Mouse (Mus musculus) hindbrain, embryonic 15.5 days (tissue): Measurements from ENCODE around the gene Txndc17. TPM values are rescaled to one million over a fixed set of nuclear protein-coding genes. Genes with fewer than 3 reads are reported as not detected.

ENCODE experiments used
- ATAC-seq: fragments of 200-750 bp; cut with Nextera tagmentation; 2 replicates; pipeline ENCODE4 v1.8.0; 2017; ENCODE audit warnings: low read depth, moderate number of reproducible peaks, moderate TSS enrichment; ENCODE audit not compliant: low FRiP score
- H3K27ac ChIP-seq: fragments of 300-500 bp; sonication (generic); replicated peaks from 2 replicates; pipeline ENCODE4 v1.5.1; 2015; ENCODE audit warnings: mild to moderate bottlenecking, inconsistent platforms
- H3K27me3 ChIP-seq: fragments of 300-500 bp; sonication (generic); 2 replicates; pipeline ENCODE4 v1.6.1; 2015; ENCODE audit warnings: control low read depth, inconsistent platforms
- H3K36me3 ChIP-seq: fragments of 300-500 bp; sonication (generic); 2 replicates; pipeline ENCODE4 v1.6.1; 2015; ENCODE audit warnings: control low read depth, inconsistent platforms
- H3K4me1 ChIP-seq: fragments of 300-500 bp; sonication (generic); replicated peaks from 2 replicates; pipeline ENCODE4 v1.6.1; 2015; ENCODE audit warnings: control low read depth, inconsistent platforms
- H3K4me2 ChIP-seq: fragments of 300-500 bp; sonication (generic); 2 replicates; pipeline ENCODE4 v1.6.1; 2015; ENCODE audit warnings: moderate library complexity, mild to moderate bottlenecking, inconsistent platforms
- H3K4me3 ChIP-seq: fragments of 300-500 bp; sonication (generic); 2 replicates; pipeline ENCODE4 v1.5.1; 2015; ENCODE audit warnings: mild to moderate bottlenecking, inconsistent platforms
- H3K9ac ChIP-seq: fragments of 300-500 bp; sonication (generic); 2 replicates; pipeline ENCODE4 v1.6.1; 2015; ENCODE audit warnings: inconsistent platforms
- H3K9me3 ChIP-seq: fragments of 300-500 bp; sonication (generic); 2 replicates; pipeline ENCODE4 v1.6.1; 2016; ENCODE audit warnings: control low read depth, inconsistent platforms
- WGBS: fragments of 180-500 bp; shearing (Covaris S2); methylation state at CpG from one replicate; pipeline ENCODE4 v1.1.7; 2015; 5-methylcytosine and 5-hydroxymethylcytosine counted together
- polyA plus RNA-seq: library from polyadenylated mRNA; unstranded; fragments of >200 nt; fragmentation: Nextera tagmentation; extraction: Ambion mirVana; gene quantifications from 2 replicates; pipeline ENCODE4 v1.2.1, GENCODE M21; 2015

Gene Txndc17
- polyA plus RNA-seq, 1 experiment from 2014 or later = 147 TPM

GRCm38 (mm10) chr11:72226020-72226791 lies 18.9 kb downstream of the Txndc17 start:
- no peaks in the 10 kb centered on the region for H3K36me3 ChIP-seq
- H3K4me1 ChIP-seq = peaks cover 11% of the 10 kb centered on the region
- 18% methylated on average over 10 of the region's 10 CpGs for WGBS
- H3K4me2 ChIP-seq = no peak overlapping the region
- H3K27ac ChIP-seq = peak overlapping the region; percentile 47
- H3K9me3 ChIP-seq = no peaks in the 10 kb centered on the region
- H3K27me3 ChIP-seq = no peaks in the 10 kb centered on the region
- no peak overlapping the region for H3K4me3 ChIP-seq
- H3K9ac ChIP-seq = no peak overlapping the region
- ATAC-seq = peak; percentile 67

DNA sequence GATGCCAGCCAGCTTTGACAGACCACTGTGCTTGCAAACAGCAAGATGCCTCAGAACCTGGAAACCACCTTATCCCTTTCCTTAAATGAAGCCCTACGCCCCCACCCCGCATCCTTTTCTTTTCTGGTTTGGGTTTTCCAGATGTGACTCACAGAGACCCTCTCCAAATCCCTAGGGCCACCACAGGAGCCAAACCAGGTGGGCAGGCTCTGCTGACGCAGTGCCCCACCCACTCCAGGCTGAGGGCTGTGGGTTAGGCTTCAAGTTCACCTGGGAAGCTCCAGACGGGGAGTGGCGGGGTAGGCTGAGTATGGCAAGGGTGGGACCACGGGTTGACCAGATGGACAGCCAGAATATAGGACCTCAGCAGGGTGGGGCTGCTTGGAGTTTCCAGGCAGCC lies 19.6 kb downstream of the Txndc17 start:
- H3K27me3 ChIP-seq = no peaks in the 10 kb centered on the region
- peaks cover 11% of the 10 kb centered on the region for H3K4me1 ChIP-seq
- H3K4me2 ChIP-seq = no peak overlapping the region
- no peak overlapping the region for H3K4me3 ChIP-seq
- 0 out of 2 replicates have a peak overlapping the region, but pooled peaks have one; percentile 47 for H3K27ac ChIP-seq
- WGBS = 89% methylated on average over 6 of the region's 6 CpGs
- H3K9ac ChIP-seq = no peak overlapping the region
- H3K36me3 ChIP-seq = no peaks in the 10 kb centered on the region
- H3K9me3 ChIP-seq = no peaks in the 10 kb centered on the region
- ATAC-seq = no peak

GRCm38 (mm10) chr11:72228513-72228912 lies 21.2 kb downstream of the Txndc17 start:
- H3K4me3 ChIP-seq = no peak overlapping the region
- peaks cover 11% of the 10 kb centered on the region for H3K4me1 ChIP-seq
- no peaks in the 10 kb centered on the region for H3K27me3 ChIP-seq
- no peak overlapping the region for H3K27ac ChIP-seq
- H3K9ac ChIP-seq = no peak overlapping the region
- 92% methylated on average over 4 of the region's 4 CpGs for WGBS
- H3K4me2 ChIP-seq = no peak overlapping the region
- H3K36me3 ChIP-seq = no peaks in the 10 kb centered on the region
- ATAC-seq = no peak
- no peaks in the 10 kb centered on the region for H3K9me3 ChIP-seq

- no peak overlapping the region for H3K9ac ChIP-seq
- no peaks in the 10 kb centered on the region for H3K27me3 ChIP-seq
- H3K9me3 ChIP-seq = no peaks in the 10 kb centered on the region
- ATAC-seq = no peak
- no peak overlapping the region for H3K4me2 ChIP-seq
- H3K4me3 ChIP-seq = no peak overlapping the region
- no peak overlapping the region for H3K27ac ChIP-seq
- WGBS = 87% methylated on average over 7 of the region's 7 CpGs
- H3K36me3 ChIP-seq = no peaks in the 10 kb centered on the region
- 0 out of 2 replicates have a peak, but pooled peaks cover 4% of the 10 kb centered on the region for H3K4me1 ChIP-seq
These were observed 24.7 kb downstream of the Txndc17 start for GRCm38 (mm10) chr11:72232068-72232467.

GRCm38 (mm10) chr11:72232991-72233390 lies 25.6 kb downstream of the Txndc17 start:
- 70% methylated on average over 1 of the region's 1 CpGs for WGBS
- no peaks in the 10 kb centered on the region for H3K27me3 ChIP-seq

DNA sequence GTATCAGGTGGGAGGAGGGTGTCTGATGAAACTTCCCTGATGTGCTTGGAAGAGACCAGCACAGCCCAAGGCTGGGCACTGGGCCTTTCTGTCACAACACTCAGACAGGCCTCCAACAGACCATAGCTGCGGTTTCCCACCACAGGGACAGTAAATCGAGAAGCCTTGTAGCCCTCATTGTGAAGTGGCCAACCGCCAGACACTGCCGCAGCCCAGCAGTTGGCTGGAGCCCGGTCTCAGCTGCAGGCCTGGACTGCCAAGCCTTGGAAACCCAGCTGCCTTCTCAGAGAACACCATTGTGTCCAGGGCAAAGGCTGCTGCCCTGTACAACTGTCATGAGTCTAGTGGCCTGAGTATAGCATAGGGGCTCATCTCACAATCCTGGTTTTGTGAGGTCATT lies 26.7 kb downstream of the Txndc17 start:
- H3K27ac ChIP-seq = no peak overlapping the region
- no peak overlapping the region for H3K4me2 ChIP-seq
- H3K9ac ChIP-seq = no peak overlapping the region
- 60% methylated on average over 5 of the region's 5 CpGs for WGBS
- no peaks in the 10 kb centered on the region for H3K9me3 ChIP-seq
- H3K4me3 ChIP-seq = no peak overlapping the region
- no peaks in the 10 kb centered on the region for H3K36me3 ChIP-seq
- 0 out of 2 replicates have a peak, but pooled peaks have one; percentile 30 for ATAC-seq
- 0 out of 2 replicates have a peak, but pooled peaks cover 4% of the 10 kb centered on the region for H3K4me1 ChIP-seq
- no peaks in the 10 kb centered on the region for H3K27me3 ChIP-seq

More at GRCm38 (mm10) chr11:72232991-72233390, 25.6 kb downstream of the Txndc17 start:
- Histone ChIP-seq H3K9me3 (no peaks in the 10 kb centered on the region), H3K4me2 (no peak overlapping the region), H3K4me3 (no peak overlapping the region), H3K4me1 (0 out of 2 replicates have a peak, but pooled peaks cover 4% of the 10 kb centered on the region), H3K9ac (no peak overlapping the region), H3K27ac (no peak overlapping the region), H3K36me3 (no peaks in the 10 kb centered on the region)
- no peak for ATAC-seq

DNA sequence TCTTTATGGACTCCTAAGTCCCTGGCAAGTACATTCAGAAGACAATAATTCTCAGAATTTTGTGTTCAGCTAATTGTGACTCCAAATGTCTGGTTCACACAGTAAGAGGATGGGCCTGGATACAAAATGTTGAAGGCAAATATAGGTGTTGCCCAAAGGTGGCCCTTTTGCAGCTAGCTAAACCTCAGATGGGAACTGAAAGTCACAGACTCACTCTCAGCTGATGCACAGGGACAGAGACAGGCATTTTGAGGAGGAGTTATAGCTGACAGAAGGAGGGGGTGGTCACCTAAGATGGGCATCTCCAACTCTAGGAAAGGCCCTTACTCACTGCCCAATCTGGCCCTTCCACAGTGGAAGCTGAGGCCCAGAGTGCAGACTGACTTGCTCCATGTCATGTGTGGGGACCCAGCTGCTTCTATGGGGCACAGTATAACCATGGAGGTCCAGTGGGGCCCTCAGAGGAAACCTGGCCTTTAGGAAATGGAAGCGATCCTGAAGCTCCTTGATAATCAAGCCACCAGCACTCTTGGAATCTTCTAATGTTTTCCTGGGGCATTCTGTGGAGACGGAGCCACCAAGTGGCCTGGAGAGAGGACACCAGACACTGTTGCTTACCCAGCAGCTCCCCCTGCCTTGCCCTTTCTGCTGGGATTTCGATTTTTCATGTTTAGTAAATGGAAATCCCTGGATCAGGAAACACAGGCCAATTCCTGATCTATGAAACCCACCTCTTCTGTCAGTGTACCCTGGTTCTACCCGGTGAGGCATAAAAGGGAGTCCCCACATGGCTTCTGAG lies 32.9 kb downstream of the Txndc17 start:
- Histone ChIP-seq H3K4me1 (no peaks in the 10 kb centered on the region), H3K27ac (no peak overlapping the region), H3K36me3 (no peaks in the 10 kb centered on the region), H3K9ac (no peak overlapping the region), H3K4me3 (no peak overlapping the region), H3K9me3 (no peaks in the 10 kb centered on the region), H3K4me2 (no peak overlapping the region), H3K27me3 (no peaks in the 10 kb centered on the region)
- ATAC-seq = no peak
- 73% methylated on average over 4 of the region's 4 CpGs for WGBS

GRCm38 (mm10) chr11:72245196-72245753 lies 37.9 kb downstream of the Txndc17 start:
- Histone ChIP-seq H3K9ac (no peak overlapping the region), H3K4me3 (no peak overlapping the region), H3K27me3 (no peaks in the 10 kb centered on the region), H3K4me2 (no peak overlapping the region), H3K36me3 (no peaks in the 10 kb centered on the region), H3K27ac (no peak overlapping the region), H3K4me1 (no peaks in the 10 kb centered on the region), H3K9me3 (no peaks in the 10 kb centered on the region)
- no peak for ATAC-seq
- 81% methylated on average over 8 of the region's 8 CpGs for WGBS

- H3K4me1 ChIP-seq = no peaks in the 10 kb centered on the region
- no peaks in the 10 kb centered on the region for H3K27me3 ChIP-seq
- no peak overlapping the region for H3K27ac ChIP-seq
- no peak overlapping the region for H3K4me3 ChIP-seq
- 90% methylated on average over 4 of the region's 4 CpGs for WGBS
- H3K9me3 ChIP-seq = no peaks in the 10 kb centered on the region
- no peak overlapping the region for H3K9ac ChIP-seq
- no peak for ATAC-seq
- no peaks in the 10 kb centered on the region for H3K36me3 ChIP-seq
- H3K4me2 ChIP-seq = no peak overlapping the region
These were observed 48.3 kb downstream of the Txndc17 start for GRCm38 (mm10) chr11:72255629-72256028.

DNA sequence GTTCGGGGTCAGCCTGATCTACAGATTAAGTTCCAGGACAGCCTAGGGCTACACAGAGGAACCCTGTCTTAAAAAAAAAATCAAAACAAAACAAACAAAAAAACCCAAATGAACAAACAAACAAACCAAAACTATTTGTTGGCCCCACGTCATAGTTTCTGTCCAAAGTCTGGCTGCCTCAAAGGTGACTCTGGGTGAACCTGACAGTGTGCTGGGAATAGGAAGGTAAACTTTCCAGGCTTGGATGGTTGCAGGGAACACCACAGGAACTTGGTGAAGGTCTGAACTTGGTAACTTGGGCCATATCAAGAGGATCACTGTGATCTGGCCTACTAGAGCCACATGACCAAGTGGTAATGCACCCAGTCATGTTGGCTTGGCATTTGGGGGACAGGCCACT lies 49.1 kb downstream of the Txndc17 start:
- ATAC-seq = no peak
- no peaks in the 10 kb centered on the region for H3K36me3 ChIP-seq

More for the DNA sequence above, 49.1 kb downstream of the Txndc17 start:
- Histone ChIP-seq H3K9me3 (no peaks in the 10 kb centered on the region), H3K4me2 (no peak overlapping the region), H3K27ac (no peak overlapping the region), H3K27me3 (no peaks in the 10 kb centered on the region), H3K4me3 (no peak overlapping the region), H3K4me1 (no peaks in the 10 kb centered on the region), H3K9ac (no peak overlapping the region)
- 86% methylated on average over 2 of the region's 2 CpGs for WGBS
